Mouse (Mus musculus): ENCODE results near the gene Rbm41.

The Rbm41 gene

DNA sequence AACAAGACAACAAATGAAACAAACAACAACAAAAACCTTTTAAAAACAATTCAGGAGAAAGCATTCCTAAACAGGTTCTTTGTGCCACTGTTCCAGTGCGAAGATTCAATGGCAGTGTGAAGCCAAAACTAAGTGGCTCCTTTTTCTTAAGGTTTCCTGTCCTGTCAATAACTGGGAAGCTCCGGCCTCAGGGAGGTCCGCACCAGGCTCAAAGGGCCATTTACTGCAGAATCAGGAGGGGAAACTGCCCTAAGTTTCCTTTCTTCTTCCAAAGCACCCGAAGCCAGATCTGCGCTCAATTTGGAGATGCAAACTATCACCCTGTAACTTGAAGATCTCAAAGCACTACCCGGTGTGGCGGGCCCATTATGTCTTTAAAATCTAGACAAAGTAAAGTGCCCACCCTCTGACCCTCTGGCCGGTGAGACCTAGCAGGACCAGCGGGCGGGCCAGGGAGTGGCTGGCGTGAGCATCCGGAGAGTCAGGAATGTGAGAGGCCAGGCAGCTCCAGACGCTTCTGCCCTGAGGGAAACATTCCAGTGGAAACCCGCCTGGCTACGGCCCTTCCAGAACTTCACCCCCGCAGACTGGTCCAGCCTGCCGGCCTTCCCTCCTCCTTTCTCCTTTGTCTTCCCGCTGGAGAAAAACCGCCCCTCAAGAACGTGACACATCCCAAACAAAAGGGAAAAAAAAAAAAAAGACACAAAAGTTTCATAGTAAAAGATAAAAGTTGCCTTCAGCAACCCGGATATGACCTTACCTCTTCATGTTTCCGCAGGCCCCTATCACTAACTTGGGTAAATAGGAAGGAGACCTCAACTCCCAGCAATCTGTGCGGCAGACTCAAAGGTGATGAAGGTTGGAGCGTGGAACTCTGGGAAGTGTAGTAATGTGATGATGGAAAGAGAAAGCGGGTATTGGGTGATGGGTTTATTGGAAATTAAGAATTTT, at the start of gene Rbm41:
Gene Rbm41 (minus strand): TSS at position 856 of the 951 bp plus-strand sequence.
- peak; percentile 59 for DNase-seq (ENCODE audit: low read depth, low spot score)

DNA sequence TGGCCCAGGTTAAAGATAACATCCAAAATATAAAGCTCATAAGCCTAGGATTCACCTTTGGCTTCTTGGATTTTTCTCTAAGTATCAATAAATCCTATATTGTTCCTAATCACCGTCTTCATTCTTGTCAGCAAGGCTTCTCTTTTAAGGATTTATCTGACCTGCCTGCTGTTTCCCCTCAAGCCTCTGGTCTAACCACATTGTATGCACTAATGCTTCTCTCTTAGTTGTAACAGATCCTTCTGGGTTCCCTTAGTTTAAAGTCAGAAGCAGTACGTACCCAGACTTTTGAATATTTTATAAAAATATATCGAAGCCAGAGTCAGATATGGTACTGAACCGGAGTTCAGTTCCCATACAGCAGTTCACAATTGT, 283 bp upstream of the Rbm41 start:
- no peak for DNase-seq (ENCODE audit: low read depth, low spot score)

DNA sequence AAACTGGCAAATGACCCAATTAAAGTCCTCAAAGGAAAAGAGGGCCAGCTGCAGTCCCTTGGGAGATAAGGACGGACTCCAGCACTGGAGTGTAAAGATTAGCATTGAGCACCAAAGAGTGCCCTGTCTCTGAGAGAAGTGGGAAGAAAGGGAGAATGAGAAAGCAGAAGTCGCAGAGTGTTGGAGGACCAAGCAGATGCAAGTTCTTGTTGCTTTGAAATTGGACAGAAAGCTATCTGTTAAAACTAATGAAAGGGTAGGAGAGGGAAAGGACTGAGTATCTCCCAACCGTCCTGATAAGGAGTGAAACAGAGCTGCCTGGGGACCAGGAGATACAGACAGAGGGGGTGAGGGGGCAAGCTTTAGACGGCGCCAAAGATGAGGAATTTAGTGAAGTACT, 16.3 kb downstream of the Rbm41 start:
- no peak for DNase-seq (ENCODE audit: low read depth, low spot score)

DNA sequence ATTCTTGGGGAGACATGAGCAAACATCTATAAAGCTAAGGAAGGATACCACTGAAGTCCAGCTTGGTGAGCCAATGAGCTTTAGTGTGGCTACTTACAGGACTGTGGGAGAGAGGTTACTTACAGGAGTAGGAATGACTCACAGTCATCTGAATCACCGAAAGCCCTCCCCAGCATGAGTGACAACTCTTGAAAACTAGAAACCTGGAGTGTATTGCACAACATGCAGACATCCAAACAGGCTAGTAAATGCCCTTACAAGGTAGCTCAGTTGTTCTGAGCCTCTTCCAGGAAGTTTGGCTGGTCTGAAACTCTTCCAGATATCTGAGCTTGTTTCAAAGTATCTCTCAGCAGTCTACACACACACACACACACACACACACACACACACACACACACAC, 64.9 kb downstream of the Rbm41 start:
- DNase-seq (ENCODE audit: low read depth, low spot score): no peak

DNA sequence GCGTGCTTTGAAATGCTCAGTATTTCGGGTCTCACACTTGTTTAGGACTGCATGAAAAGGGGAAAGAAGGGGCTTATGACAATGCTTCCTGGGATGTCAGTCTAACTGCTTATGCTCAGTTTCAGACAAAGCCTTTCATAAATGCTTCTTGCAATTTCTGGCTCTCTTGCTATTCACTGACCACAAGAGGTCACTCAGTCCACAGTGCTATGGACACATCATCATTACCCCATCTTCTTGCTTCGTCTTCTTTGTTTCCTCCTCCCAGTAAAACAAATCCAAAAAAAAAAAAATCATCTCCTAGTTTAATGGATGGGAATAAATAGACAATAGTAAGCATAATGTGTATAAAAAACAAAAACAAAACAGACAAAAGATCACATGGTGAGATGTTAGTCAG, 65.9 kb downstream of the Rbm41 start:
- no peak for DNase-seq (ENCODE audit: low read depth, low spot score)

DNA sequence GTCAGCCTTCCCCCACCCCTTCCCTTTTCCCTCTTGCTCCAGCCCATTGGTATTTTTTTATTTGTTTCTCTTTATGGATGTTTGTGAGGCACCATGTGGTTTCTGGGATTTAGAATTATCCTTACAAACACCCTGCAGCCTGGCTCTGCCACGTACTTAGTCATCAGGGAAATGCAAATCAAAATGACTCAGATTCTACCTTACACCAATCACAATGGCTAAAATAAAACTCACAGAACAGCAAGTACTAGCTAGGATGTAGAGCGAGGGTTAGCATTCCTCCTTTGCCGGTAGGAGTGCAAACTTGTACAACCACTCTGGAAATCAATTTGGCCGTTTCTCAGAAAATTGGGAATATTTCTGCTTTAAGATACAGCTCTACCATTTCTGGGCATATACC, 77.8 kb downstream of the Rbm41 start:
- DNase-seq (ENCODE audit: low read depth, low spot score): no peak

DNA sequence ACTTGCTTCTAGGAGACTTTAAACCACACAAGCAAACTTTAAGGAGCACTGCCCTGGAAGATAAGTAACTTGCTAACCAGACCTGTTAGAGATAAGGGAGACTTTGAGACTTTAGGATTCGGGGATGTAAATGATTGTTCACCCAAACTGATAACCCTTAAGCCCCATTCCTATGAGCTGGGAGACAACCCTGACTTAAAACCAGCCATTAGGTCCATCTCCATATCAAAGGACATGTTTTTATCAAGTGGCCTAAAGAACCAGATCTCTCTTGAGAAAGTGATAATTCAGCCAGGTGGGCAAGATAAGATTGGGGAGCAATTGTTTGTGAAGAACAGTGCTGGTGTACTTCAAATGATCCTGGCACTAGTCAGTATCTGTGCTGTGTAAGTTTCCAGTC, 107.0 kb downstream of the Rbm41 start:
- no peak for DNase-seq (ENCODE audit: low read depth, low spot score)

DNA sequence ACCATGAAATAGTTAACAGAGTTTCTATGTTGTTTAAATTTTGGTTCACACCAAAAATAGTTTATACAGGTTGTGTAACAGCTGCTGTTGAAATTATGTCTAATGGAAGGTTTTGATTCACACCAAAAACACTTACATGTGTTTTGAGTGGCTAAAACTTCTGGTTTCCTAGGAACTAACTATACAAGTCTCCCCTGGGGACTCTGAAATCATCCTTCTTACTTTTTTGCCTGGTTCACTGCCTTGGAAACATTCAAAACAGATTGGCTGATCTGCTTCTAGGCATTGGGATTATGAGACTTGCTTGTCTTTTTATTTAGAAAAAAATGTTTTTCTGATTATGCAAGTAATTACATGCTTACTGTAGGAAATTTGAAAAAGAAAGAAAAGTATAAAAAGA, 115.2 kb downstream of the Rbm41 start:
- DNase-seq (ENCODE audit: low read depth, low spot score): no peak

DNA sequence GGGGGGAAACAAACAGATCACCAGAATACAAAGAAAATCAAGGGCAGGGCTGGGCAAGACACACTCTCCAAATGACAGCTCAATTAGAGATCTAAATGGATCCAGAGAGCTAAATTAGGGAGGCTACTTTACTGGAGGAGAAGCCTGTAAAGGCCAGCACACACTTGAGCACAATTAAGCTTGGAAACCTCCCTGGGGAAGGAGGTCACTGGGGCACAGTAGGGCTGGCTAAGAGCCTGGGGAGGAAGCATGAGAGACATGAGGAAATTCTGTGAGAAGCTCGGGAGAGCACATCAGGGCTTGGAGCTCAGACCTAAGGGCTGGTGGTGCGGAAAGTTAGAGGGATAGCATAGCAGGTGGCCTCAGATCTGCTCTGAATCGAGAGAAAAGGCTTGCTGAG, 120.5 kb downstream of the Rbm41 start:
- no peak for DNase-seq (ENCODE audit: low read depth, low spot score)

DNA sequence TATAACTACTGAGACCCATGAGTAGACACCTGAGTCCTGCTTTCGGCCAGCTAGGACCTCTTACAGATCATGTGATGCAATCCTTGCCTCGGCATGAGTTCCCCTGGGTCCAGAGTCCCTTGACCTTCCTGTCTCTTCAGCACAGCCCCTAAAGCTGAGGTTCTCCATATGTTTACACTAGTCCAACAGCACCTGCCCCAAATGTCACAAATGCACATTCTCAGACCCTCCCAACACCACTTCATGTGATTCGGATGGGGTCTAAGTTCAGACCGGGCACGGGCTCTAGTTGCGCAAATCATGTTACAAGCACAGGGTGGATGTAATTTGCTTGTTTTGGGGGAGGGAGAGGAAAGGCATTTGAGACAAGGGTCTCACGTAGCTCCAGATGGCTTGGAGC, 121.3 kb downstream of the Rbm41 start:
- no peak for DNase-seq (ENCODE audit: low read depth, low spot score)

DNA sequence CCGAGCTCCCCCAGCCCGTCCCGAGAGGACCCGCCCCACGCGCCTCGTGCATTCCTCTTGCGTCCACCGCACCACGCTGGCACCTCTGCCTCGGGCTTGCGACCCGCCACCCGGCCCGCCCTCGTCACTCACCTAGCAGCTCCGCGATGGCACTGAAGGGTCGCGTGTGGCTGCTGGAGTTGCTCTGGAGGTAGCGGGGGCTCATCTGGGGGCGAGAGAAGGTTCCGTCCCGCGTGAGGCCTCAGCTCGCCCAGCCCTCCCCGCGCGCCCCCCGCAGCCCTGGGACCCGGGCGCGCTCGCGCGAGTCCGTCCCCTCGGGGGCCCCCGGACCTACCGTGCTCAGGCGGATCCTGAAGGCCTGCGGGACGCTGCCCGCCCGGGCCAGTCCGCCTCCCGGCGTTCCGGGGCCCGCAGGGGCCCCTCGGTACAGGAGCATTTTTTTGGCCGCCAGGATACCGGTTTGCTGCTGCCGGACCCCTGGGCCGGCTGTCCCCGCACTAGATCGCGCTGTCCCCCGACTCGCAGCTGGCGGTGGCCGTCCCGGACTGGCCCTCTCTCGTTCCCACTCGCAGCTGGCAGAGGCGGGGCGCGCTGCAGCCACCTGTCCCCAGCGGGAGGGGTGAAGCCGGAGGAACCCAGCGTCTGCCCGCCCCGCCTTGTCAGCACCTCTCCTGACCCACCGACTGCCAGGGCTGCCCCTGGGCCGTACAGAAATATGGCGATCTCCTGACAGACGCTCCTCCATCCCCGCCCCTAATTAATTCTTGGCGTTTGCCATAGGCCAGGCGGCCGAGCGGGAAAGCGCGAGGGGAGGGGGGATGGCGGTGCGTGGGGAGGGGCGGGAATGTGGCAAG, 127.2 kb downstream of the Rbm41 start, which contains the start of gene Morc4:
Gene Morc4 (minus strand): TSS at position 740 of the 854 bp plus-strand sequence.
- DNase-seq (ENCODE audit: low read depth, low spot score): peak; percentile 73

DNA sequence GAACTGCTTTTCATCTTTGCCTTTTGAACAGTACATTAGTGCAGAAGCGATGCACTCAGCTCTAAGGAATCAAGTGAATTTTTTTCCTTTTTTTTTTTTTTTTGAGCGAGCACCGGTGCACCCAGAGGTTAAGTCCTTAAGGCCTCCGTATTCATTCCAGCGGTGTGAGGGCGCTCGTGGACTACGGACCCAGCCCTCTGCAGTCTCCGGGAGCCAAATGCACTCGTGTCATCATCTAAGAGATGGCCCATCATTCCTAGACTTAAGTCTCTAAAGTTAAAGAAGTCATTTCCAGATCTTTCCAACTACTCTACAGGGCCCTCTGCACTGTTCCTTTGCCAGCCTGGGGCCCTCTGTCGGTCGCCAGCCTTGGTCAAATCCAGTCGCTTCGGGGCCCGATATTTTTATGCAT, 128.1 kb downstream of the Rbm41 start:
- peak; percentile 26 for DNase-seq (ENCODE audit: low read depth, low spot score)

DNA sequence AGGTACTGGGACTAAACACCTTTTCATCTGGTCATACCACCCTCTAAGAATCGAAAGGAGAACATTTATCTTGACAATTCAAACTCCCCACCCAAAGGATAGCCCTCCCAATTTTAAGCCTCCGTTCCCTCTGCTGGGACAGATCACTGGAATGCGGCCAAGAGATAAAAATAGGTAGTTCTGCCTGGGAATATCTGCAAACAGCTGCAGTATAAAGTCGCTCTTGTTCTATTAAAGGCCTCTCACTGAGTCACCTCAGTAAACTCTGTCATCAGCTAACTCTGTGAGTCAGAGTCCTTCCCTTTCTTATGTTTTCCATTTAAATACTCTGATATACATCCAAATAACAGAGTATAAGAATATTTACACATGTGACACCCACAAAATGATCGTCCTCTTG, 139.0 kb downstream of the Rbm41 start:
- DNase-seq (ENCODE audit: low read depth, low spot score): no peak

DNA sequence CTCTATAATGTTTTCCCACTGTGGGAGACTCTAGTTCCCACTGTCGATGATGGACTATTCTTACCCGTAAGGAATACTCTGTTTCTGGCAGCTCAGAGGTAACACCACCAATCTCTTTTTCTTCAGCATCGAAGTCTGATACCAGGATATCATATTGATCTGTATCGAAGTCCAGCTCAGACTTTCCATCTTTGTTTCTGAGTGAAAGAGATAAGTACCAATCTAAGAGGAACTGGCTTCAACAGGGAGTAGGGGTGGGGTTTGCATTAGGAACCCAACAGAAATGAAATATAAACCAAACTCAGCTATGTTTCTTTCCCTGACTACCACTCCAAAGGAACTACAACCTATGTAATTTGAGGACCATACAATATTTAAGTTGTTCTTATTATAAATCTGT, 143.6 kb downstream of the Rbm41 start:
- no peak for DNase-seq (ENCODE audit: low read depth, low spot score)

DNA sequence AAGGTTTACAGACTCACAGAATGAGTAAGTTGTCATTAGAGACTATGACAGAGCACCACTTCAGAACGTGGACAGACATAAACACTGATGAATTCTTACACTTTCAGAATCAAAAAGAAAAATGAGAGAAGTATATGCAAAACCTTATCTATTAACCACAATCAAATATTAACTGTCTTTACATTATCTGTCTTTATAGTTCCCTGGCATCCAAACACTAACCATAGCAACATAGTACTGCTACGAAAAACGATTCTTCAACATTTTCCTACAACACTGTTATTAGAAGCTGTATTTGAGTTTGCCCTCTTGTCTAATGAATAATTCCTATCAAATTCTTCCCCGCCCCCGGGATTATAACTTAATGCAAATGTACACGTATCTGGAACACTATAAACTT, 157.3 kb downstream of the Rbm41 start:
- DNase-seq (ENCODE audit: low read depth, low spot score): no peak

Measured in mesoderm, embryonic 11.5 days (tissue).